In genomic region chr14:31658126-31658680, GRCm38 (mm10) we compare ENCODE assay signal across 19 mouse cellular contexts. TPM values are rescaled to one million over a fixed set of nuclear protein-coding genes. Genes with fewer than 3 reads are reported as not detected.
DNase-seq lines count a peak whose midpoint lies in the region; ATAC-seq and TF ChIP-seq lines count a peak whose summit lies in the region.
"Had no signal": no experiment of that assay in that cellular context is flagged by ENCODE, and none has a peak within 500 bp of the region (broad histone marks: within the 10 kb centered on the region; RNA-seq: fewer than 3 reads in every experiment).

No protein-coding gene starts in this region.

- WGBS in hindbrain, embryonic 10.5 days, result 95% methylated on average over 8 of the region's 8 CpGs
- 91% methylated on average over 8 of the region's 8 CpGs for WGBS in hindbrain, embryonic 12.5 days
- 95% methylated on average over 8 of the region's 8 CpGs for WGBS in midbrain, embryonic 11.5 days
- 90% methylated on average over 8 of the region's 8 CpGs for WGBS in midbrain, embryonic 16.5 days
- 89% methylated on average over 8 of the region's 8 CpGs for WGBS in limb, embryonic 13.5 days

- H3K4me2 ChIP-seq in hindbrain, embryonic 12.5 days (replicated peaks), result no peak overlapping the region
- no peak overlapping the region for H3K4me2 ChIP-seq in midbrain, embryonic 11.5 days
- no peak overlapping the region for H3K4me2 ChIP-seq in midbrain, embryonic 16.5 days (ENCODE audit: low read length)
- H3K4me2 ChIP-seq in limb, embryonic 13.5 days (replicated peaks), result no peak overlapping the region
- H3K4me2 ChIP-seq: lung, embryonic 14.5 days; neural tube, embryonic 13.5 days had no signal

- no peak for ATAC-seq in hindbrain, embryonic 12.5 days (ENCODE audit: low FRiP score)
- ATAC-seq in midbrain, embryonic 11.5 days (ENCODE audit: low FRiP score), result no peak
- no peak for ATAC-seq in midbrain, embryonic 16.5 days
- no peak for ATAC-seq in limb, embryonic 13.5 days (ENCODE audit: low FRiP score, low read depth)
- ATAC-seq: forebrain, embryonic 14.5 days had no signal

- no peaks in the 10 kb centered on the region for H3K36me3 ChIP-seq in hindbrain, embryonic 10.5 days
- no peaks in the 10 kb centered on the region for H3K36me3 ChIP-seq in hindbrain, embryonic 12.5 days
- H3K36me3 ChIP-seq in midbrain, embryonic 11.5 days (ENCODE audit: control insufficient read depth, insufficient read depth, low read length), result no peaks in the 10 kb centered on the region; the same call in 1 of the 2 replicates
- H3K36me3 ChIP-seq in midbrain, embryonic 16.5 days (ENCODE audit: control insufficient read depth, insufficient read depth, low read length), result no peaks in the 10 kb centered on the region
- H3K36me3 ChIP-seq in limb, embryonic 13.5 days, result no peaks in the 10 kb centered on the region
- H3K36me3 ChIP-seq: neural tube, embryonic 13.5 days had no signal

- no peaks in the 10 kb centered on the region for H3K9me3 ChIP-seq in hindbrain, embryonic 10.5 days
- H3K9me3 ChIP-seq in hindbrain, embryonic 12.5 days (replicated peaks), result no peaks in the 10 kb centered on the region
- no peaks in the 10 kb centered on the region for H3K9me3 ChIP-seq in midbrain, embryonic 11.5 days (ENCODE audit: control insufficient read depth, low read length)
- H3K9me3 ChIP-seq in midbrain, embryonic 16.5 days (replicated peaks; ENCODE audit: control insufficient read depth, low read length, poor library complexity, severe bottlenecking), result no peaks in the 10 kb centered on the region
- H3K9me3 ChIP-seq in limb, embryonic 13.5 days, result no peaks in the 10 kb centered on the region
- H3K9me3 ChIP-seq: neural tube, embryonic 13.5 days had no signal

- intact Hi-C loops in gastrocnemius, adult 2 months (cut with DNase I), result loop anchor here (5.0 kb wide), 2 partner anchors 39 to 294 kb away; no protein-coding TSS in a partner anchor

- peak overlapping the region; percentile 100 for H3K27ac ChIP-seq in gastrocnemius, adult 2 months
- H3K27ac ChIP-seq in hindbrain, embryonic 10.5 days, result peak overlapping the region; percentile 60; the same call in 1 of the 2 replicates
- H3K27ac ChIP-seq in hindbrain, embryonic 12.5 days, result no peak overlapping the region
- H3K27ac ChIP-seq in midbrain, embryonic 11.5 days (ENCODE audit: low read depth, low read length), result no peak overlapping the region
- no peak overlapping the region for H3K27ac ChIP-seq in midbrain, embryonic 16.5 days (ENCODE audit: low read length)
- peak overlapping the region; percentile 10; the same call in 1 of the 2 replicates for H3K27ac ChIP-seq in limb, embryonic 13.5 days

- TF ChIP-seq CTCF in gastrocnemius, adult 2 months (IDR thresholded peaks at IDR 0.05), result no peak

- no peak overlapping the region for H3K4me3 ChIP-seq in gastrocnemius, adult 2 months
- H3K4me3 ChIP-seq in hindbrain, embryonic 10.5 days, result no peak overlapping the region
- H3K4me3 ChIP-seq in hindbrain, embryonic 12.5 days, result no peak overlapping the region
- H3K4me3 ChIP-seq in midbrain, embryonic 11.5 days (ENCODE audit: low read depth, low read length), result no peak overlapping the region
- no peak overlapping the region for H3K4me3 ChIP-seq in midbrain, embryonic 16.5 days (ENCODE audit: low read depth, low read length)
- no peak overlapping the region for H3K4me3 ChIP-seq in limb, embryonic 13.5 days
- H3K4me3 ChIP-seq: neural tube, embryonic 13.5 days had no signal

- peaks cover 40% of the 10 kb centered on the region for H3K4me1 ChIP-seq in hindbrain, embryonic 10.5 days (replicated peaks)
- peaks cover 40% of the 10 kb centered on the region for H3K4me1 ChIP-seq in hindbrain, embryonic 12.5 days
- H3K4me1 ChIP-seq in midbrain, embryonic 11.5 days (ENCODE audit: control insufficient read depth, insufficient read depth, low read length), result peaks cover 14% of the 10 kb centered on the region
- peaks cover 11% of the 10 kb centered on the region; the same call in 1 of the 2 replicates for H3K4me1 ChIP-seq in midbrain, embryonic 16.5 days (ENCODE audit: control insufficient read depth, insufficient read depth, low read length)
- H3K4me1 ChIP-seq in limb, embryonic 13.5 days, result peaks cover 60% of the 10 kb centered on the region

- no peaks in the 10 kb centered on the region for H3K27me3 ChIP-seq in hindbrain, embryonic 10.5 days (ENCODE audit: insufficient read depth, poor library complexity, severe bottlenecking)
- H3K27me3 ChIP-seq in hindbrain, embryonic 12.5 days, result no peaks in the 10 kb centered on the region
- H3K27me3 ChIP-seq in midbrain, embryonic 11.5 days (ENCODE audit: control insufficient read depth, insufficient read depth, low read length), result no peaks in the 10 kb centered on the region
- H3K27me3 ChIP-seq in midbrain, embryonic 16.5 days (ENCODE audit: control insufficient read depth, insufficient read depth, low read depth, low read length), result no peaks in the 10 kb centered on the region
- H3K27me3 ChIP-seq in limb, embryonic 13.5 days, result no peaks in the 10 kb centered on the region
- H3K27me3 ChIP-seq: neural tube, embryonic 13.5 days had no signal

- DNase-seq in gastrocnemius, adult 2 months, result peak; percentile 24
- DNase-seq in gastrocnemius, postnatal 4 days (ENCODE audit: low spot score in 2 of 2), result no peak
- no peak for DNase-seq in hindbrain, embryonic 10.5 days (ENCODE audit: low spot score)
- peak; percentile 80 for DNase-seq in midbrain, embryonic 11.5 days (ENCODE audit: low spot score, missing footprints)
- no peak for DNase-seq in thymus, postnatal 14 days
- DNase-seq: B cell, adult 2 months; cerebellum, adult 8-10 months; embryo, embryonic 11 days; kidney, adult 8-10 months; kidney, postnatal 4 days; liver; lung, embryonic 14.5 days; right cerebral cortex, postnatal 4 days had no signal

- no peak overlapping the region for H3K9ac ChIP-seq in hindbrain, embryonic 12.5 days
- H3K9ac ChIP-seq in midbrain, embryonic 11.5 days (ENCODE audit: low read length), result no peak overlapping the region
- no peak overlapping the region for H3K9ac ChIP-seq in midbrain, embryonic 16.5 days (ENCODE audit: low read depth, low read length)
- no peak overlapping the region for H3K9ac ChIP-seq in limb, embryonic 13.5 days
- H3K9ac ChIP-seq: lung, embryonic 14.5 days; neural tube, embryonic 13.5 days had no signal

RNA-seq across cellular contexts. Expression of gene Hacl1, which starts 17.1 kb away (rescaled TPM):
- 1 to 10 TPM; 4.9 to 5.7 TPM for total RNA-seq in gastrocnemius, adult 2 months (2021)
- 10 to 100 TPM; 15.0 to 15.4 TPM for total RNA-seq in gastrocnemius, postnatal 4 days (2021)
- 8.2 and 8.8 TPM in 2 replicates for polyA plus RNA-seq in hindbrain, embryonic 10.5 days (2016; fragmentation: Nextera tagmentation; extraction: Ambion mirVana)
- 6.9 and 11.5 TPM in 2 replicates for polyA plus RNA-seq in hindbrain, embryonic 12.5 days (2016; fragmentation: Nextera tagmentation; extraction: Ambion mirVana)
- polyA plus RNA-seq in midbrain, embryonic 11.5 days (2014; fragmentation: Nextera tagmentation; extraction: Ambion mirVana), result 9.6 and 10.9 TPM in 2 replicates
- polyA plus RNA-seq in midbrain, embryonic 16.5 days (2015; fragmentation: Nextera tagmentation; extraction: Ambion mirVana), result 8.6 and 10.6 TPM in 2 replicates
- 15.3 and 15.7 TPM in 2 replicates for polyA plus RNA-seq in limb, embryonic 13.5 days (2015; fragmentation: Nextera tagmentation; extraction: Ambion mirVana)

RNA-seq across cellular contexts. Expression of gene Btd, which starts 17.4 kb away (rescaled TPM):
- 1 to 10 TPM; 3.8 to 5.8 TPM for total RNA-seq in gastrocnemius, adult 2 months (2021)
- total RNA-seq in gastrocnemius, postnatal 4 days (2021), result 10 to 100 TPM; 16.9 to 19.1 TPM
- 14.0 and 14.3 TPM in 2 replicates for polyA plus RNA-seq in hindbrain, embryonic 10.5 days (2016; fragmentation: Nextera tagmentation; extraction: Ambion mirVana)
- 20.2 and 20.8 TPM in 2 replicates for polyA plus RNA-seq in hindbrain, embryonic 12.5 days (2016; fragmentation: Nextera tagmentation; extraction: Ambion mirVana)
- 15.8 and 16.7 TPM in 2 replicates for polyA plus RNA-seq in midbrain, embryonic 11.5 days (2014; fragmentation: Nextera tagmentation; extraction: Ambion mirVana)
- polyA plus RNA-seq in midbrain, embryonic 16.5 days (2015; fragmentation: Nextera tagmentation; extraction: Ambion mirVana), result 15.0 and 17.2 TPM in 2 replicates
- polyA plus RNA-seq in limb, embryonic 13.5 days (2015; fragmentation: Nextera tagmentation; extraction: Ambion mirVana), result 30.4 and 33.1 TPM in 2 replicates

RNA-seq across cellular contexts. Expression of gene Gm49387, which starts 17.5 kb away (rescaled TPM):
- total RNA-seq in gastrocnemius, adult 2 months (2021), result under 1 TPM; 0.70 to 0.84 TPM
- total RNA-seq in gastrocnemius, postnatal 4 days (2021), result not detected
- polyA plus RNA-seq in hindbrain, embryonic 10.5 days (2016; fragmentation: Nextera tagmentation; extraction: Ambion mirVana), result 0.95 TPM in 1 of 2 replicates, not detected in the other
- polyA plus RNA-seq in hindbrain, embryonic 12.5 days (2016; fragmentation: Nextera tagmentation; extraction: Ambion mirVana), result 0.93 TPM in 1 of 2 replicates, not detected in the other
- polyA plus RNA-seq in midbrain, embryonic 11.5 days (2014; fragmentation: Nextera tagmentation; extraction: Ambion mirVana), result 1.3 TPM in 1 of 2 replicates, not detected in the other
- polyA plus RNA-seq in midbrain, embryonic 16.5 days (2015; fragmentation: Nextera tagmentation; extraction: Ambion mirVana), result not detected in 2 replicates
- 0.47 and 1.6 TPM in 2 replicates for polyA plus RNA-seq in limb, embryonic 13.5 days (2015; fragmentation: Nextera tagmentation; extraction: Ambion mirVana)
- total RNA-seq: megakaryocyte progenitor cell, adult 5-6 weeks had no signal
- polyA plus RNA-seq: forebrain, embryonic 14.5 days had no signal

Comparison
In these comparisons a context has a peak if more than half of its experiments do, and no peak if none do; other contexts are left out.
1. DNase-seq: peak in gastrocnemius, adult 2 months (single experiment) and midbrain, embryonic 11.5 days (single experiment); none in gastrocnemius, postnatal 4 days (0 of 2), hindbrain, embryonic 10.5 days (single experiment) and thymus, postnatal 14 days (single experiment).
2. H3K27ac ChIP-seq: peak in gastrocnemius, adult 2 months (single experiment), hindbrain, embryonic 10.5 days (single experiment) and limb, embryonic 13.5 days (single experiment); none in hindbrain, embryonic 12.5 days (single experiment), midbrain, embryonic 11.5 days (single experiment) and midbrain, embryonic 16.5 days (single experiment).